Mouse (Mus musculus) myocyte (in vitro differentiated cells): ENCODE measurements around the gene Ttyh1. TPM values are rescaled to one million over a fixed set of nuclear protein-coding genes. Genes with fewer than 3 reads are reported as not detected.

Experiments used
- H3K27me3 ChIP-seq: one replicate; pipeline ENCODE4 v1.6.1; 2011; ENCODE audit not compliant: control insufficient read depth, insufficient read depth, insufficient read length
- H3K36me3 ChIP-seq: one replicate; pipeline ENCODE4 v1.6.1; 2011; ENCODE audit not compliant: control insufficient read depth, insufficient read depth
- H3K4me2 ChIP-seq: one replicate; pipeline ENCODE4 v1.6.1; 2011; ENCODE audit warnings: low read depth, control low read depth
- H3K4me3 ChIP-seq: one replicate; pipeline ENCODE4 v1.5.1; 2011; ENCODE audit warnings: mild to moderate bottlenecking, control low read depth, moderate library complexity
- H3K79me2 ChIP-seq: one replicate; pipeline ENCODE4 v1.6.1; 2011; ENCODE audit not compliant: control insufficient read depth, insufficient read depth
- H3ac ChIP-seq: one replicate; pipeline ENCODE4 v1.6.1; 2011; ENCODE audit not compliant: control insufficient read depth, insufficient read length
- CEBPB ChIP-seq: IDR thresholded peaks from 2 replicates; pipeline ENCODE4 v1.6.1; 2011; ENCODE audit warnings: mild to moderate bottlenecking, moderate library complexity; ENCODE audit not compliant: poor library complexity, insufficient read depth, severe bottlenecking
- E2F4 ChIP-seq: IDR thresholded peaks from one replicate; pipeline ENCODE4 v1.6.1; 2011; ENCODE audit warnings: mild to moderate bottlenecking, control low read depth, moderate library complexity; ENCODE audit not compliant: insufficient read depth
- MAX ChIP-seq: IDR thresholded peaks from one replicate; pipeline ENCODE4 v1.6.1; 2011; ENCODE audit warnings: low read depth, mild to moderate bottlenecking, control low read depth
- MYOD1 ChIP-seq, 3 experiments: IDR thresholded peaks; one replicate each; pipeline ENCODE4 v1.6.1; 2011; ENCODE audit warnings: control low read depth in 2 of 3, low read depth in 2 of 3, mild to moderate bottlenecking in 2 of 3, moderate library complexity in 1 of 3; ENCODE audit not compliant: insufficient read length in 2 of 3, control insufficient read depth in 1 of 3
- MYOG ChIP-seq, 3 experiments: IDR thresholded peaks; one replicate each; pipeline ENCODE4 v1.6.1; 2011; ENCODE audit warnings: control low read depth in 2 of 3, low read depth in 2 of 3, mild to moderate bottlenecking in 2 of 3; ENCODE audit not compliant: insufficient read length in 2 of 3, control insufficient read depth in 1 of 3, insufficient read depth in 1 of 3
- POLR2A ChIP-seq: IDR thresholded peaks from one replicate; pipeline ENCODE4 v1.6.1; 2011; ENCODE audit warnings: low read depth, mild to moderate bottlenecking, control low read depth, moderate library complexity; ENCODE audit not compliant: insufficient read length
- POLR2AphosphoS2 ChIP-seq: IDR thresholded peaks from one replicate; pipeline ENCODE4 v1.6.1; 2011; ENCODE audit warnings: low read depth, control low read depth; ENCODE audit not compliant: insufficient read length
- REST ChIP-seq: IDR thresholded peaks from one replicate; pipeline ENCODE4 v1.6.1; 2011; ENCODE audit warnings: mild to moderate bottlenecking, control low read depth, moderate library complexity; ENCODE audit not compliant: insufficient read depth, insufficient read length
- SRF ChIP-seq: IDR thresholded peaks from one replicate; pipeline ENCODE4 v1.6.1; 2011; ENCODE audit warnings: low read depth; ENCODE audit not compliant: control insufficient read depth, insufficient read length
- TCF12 ChIP-seq: IDR thresholded peaks from one replicate; pipeline ENCODE4 v1.6.1; 2011; ENCODE audit warnings: mild to moderate bottlenecking, control low read depth; ENCODE audit not compliant: poor library complexity, insufficient read depth, severe bottlenecking
- TCF3 ChIP-seq: IDR thresholded peaks from one replicate; pipeline ENCODE4 v1.6.1; 2011; ENCODE audit warnings: low read depth, control low read depth; ENCODE audit not compliant: insufficient read length
- USF1 ChIP-seq: IDR thresholded peaks from one replicate; pipeline ENCODE4 v1.6.1; 2011; ENCODE audit warnings: low read depth, mild to moderate bottlenecking, control low read depth, moderate library complexity
- polyA plus RNA-seq: library from polyadenylated mRNA; unstranded; fragments of >200 nt; fragmentation: generic; extraction: Trizol; gene quantifications from one replicate; pipeline ENCODE4 v1.2.1, GENCODE M21; 2012; ENCODE audit warnings: missing spikeins

Gene Ttyh1
- polyA plus RNA-seq, 1 experiment = 0.10 TPM

- no peaks in the 10 kb centered on the region for H3K27me3 ChIP-seq
- H3K79me2 ChIP-seq = no peaks in the 10 kb centered on the region
- peak overlapping the region; percentile 53 for H3K4me2 ChIP-seq
- no peak overlapping the region for H3ac ChIP-seq
- no peaks in the 10 kb centered on the region for H3K36me3 ChIP-seq
- H3K4me3 ChIP-seq = no peak overlapping the region
- TF ChIP-seq CEBPB (no peak), USF1 (no peak), MYOG (IDR thresholded peaks at IDR 0.05; ENCODE audit: control insufficient read depth in 1 of 3, insufficient read depth in 1 of 3, insufficient read length in 2 of 3, low read depth in 2 of 3) (no peak), MAX (no peak)
Observed at GRCm38 (mm10) chr7:4165286-4165685, 46.1 kb downstream of the Ttyh1 start.

GRCm38 (mm10) chr7:4167098-4167497 lies 47.9 kb downstream of the Ttyh1 start:
- Histone ChIP-seq H3K4me3 (no peak overlapping the region), H3ac (no peak overlapping the region), H3K27me3 (no peaks in the 10 kb centered on the region), H3K4me2 (no peak overlapping the region), H3K36me3 (no peaks in the 10 kb centered on the region), H3K79me2 (no peaks in the 10 kb centered on the region)
- no peak for TF ChIP-seq USF1
- no peak for TF ChIP-seq CEBPB
- no peak for TF ChIP-seq POLR2A
- TF ChIP-seq TCF3 = no peak
- no peak for TF ChIP-seq POLR2AphosphoS2
- no peak for TF ChIP-seq TCF12
- TF ChIP-seq MYOG (IDR thresholded peaks at IDR 0.05; ENCODE audit: control insufficient read depth in 1 of 3, insufficient read depth in 1 of 3, insufficient read length in 2 of 3, low read depth in 2 of 3) = no peak
- TF ChIP-seq SRF = no peak
- TF ChIP-seq E2F4 = no peak
- no peak for TF ChIP-seq MYOD1 (IDR thresholded peaks at IDR 0.05; ENCODE audit: control insufficient read depth in 1 of 3, insufficient read length in 2 of 3, low read depth in 2 of 3)

- H3K79me2 ChIP-seq = no peaks in the 10 kb centered on the region
- no peak overlapping the region for H3K4me3 ChIP-seq
- no peak for TF ChIP-seq MYOG (IDR thresholded peaks at IDR 0.05; ENCODE audit: control insufficient read depth in 1 of 3, insufficient read depth in 1 of 3, insufficient read length in 2 of 3, low read depth in 2 of 3)
- no peak for TF ChIP-seq TCF12
- no peak for TF ChIP-seq SRF
- no peak for TF ChIP-seq MYOD1 (IDR thresholded peaks at IDR 0.05; ENCODE audit: control insufficient read depth in 1 of 3, insufficient read length in 2 of 3, low read depth in 2 of 3)
- no peak for TF ChIP-seq CEBPB
- TF ChIP-seq E2F4 = no peak
- TF ChIP-seq TCF3 = no peak
- no peak for TF ChIP-seq POLR2AphosphoS2
- no peak for TF ChIP-seq REST
- no peak for TF ChIP-seq MAX
- TF ChIP-seq POLR2A = no peak
- TF ChIP-seq USF1 = no peak
- no peaks in the 10 kb centered on the region for H3K36me3 ChIP-seq
- H3ac ChIP-seq = no peak overlapping the region
- H3K27me3 ChIP-seq = no peaks in the 10 kb centered on the region
- H3K4me2 ChIP-seq = no peak overlapping the region
Observed at GRCm38 (mm10) chr7:4170193-4170938, 51.2 kb downstream of the Ttyh1 start.

GRCm38 (mm10) chr7:4178438-4178837 lies 59.2 kb downstream of the Ttyh1 start:
- no peaks in the 10 kb centered on the region for H3K36me3 ChIP-seq
- H3K4me3 ChIP-seq = no peak overlapping the region
- peak; percentile 94 for TF ChIP-seq MAX
- TF ChIP-seq REST = peak; percentile 100
- no peak for TF ChIP-seq TCF3
- TF ChIP-seq MYOD1 (IDR thresholded peaks at IDR 0.05; ENCODE audit: control insufficient read depth in 1 of 3, insufficient read length in 2 of 3, low read depth in 2 of 3) = no peak
- TF ChIP-seq POLR2AphosphoS2 = no peak
- H3K4me2 ChIP-seq = no peak overlapping the region
- H3K79me2 ChIP-seq = no peaks in the 10 kb centered on the region
- H3K27me3 ChIP-seq = no peaks in the 10 kb centered on the region
- no peak overlapping the region for H3ac ChIP-seq

Other genes with a start within 250 kb of the Ttyh1 start
- gene Gm14548, start 221.3 kb upstream of the Ttyh1 start, polyA plus RNA-seq = not detected
- not detected for gene Lilra6, start 203.9 kb upstream of the Ttyh1 start, polyA plus RNA-seq
- not detected for gene Lair1, start 56.2 kb upstream of the Ttyh1 start, polyA plus RNA-seq
- 33.3 TPM for gene Leng8, start 17.6 kb downstream of the Ttyh1 start, polyA plus RNA-seq
- 3.2 TPM for gene Leng9, start 31.0 kb downstream of the Ttyh1 start, polyA plus RNA-seq
- 26.5 TPM for gene Cdc42ep5, start 45.5 kb downstream of the Ttyh1 start, polyA plus RNA-seq
- gene Lilra5, start 118.3 kb downstream of the Ttyh1 start, polyA plus RNA-seq = not detected
- not detected for gene Ncr1, start 218.3 kb downstream of the Ttyh1 start, polyA plus RNA-seq